Mouse (Mus musculus): ENCODE measurements around the gene Ms4a18.
"Not testable (repeated sequence)": the region's sequence is repeated elsewhere in the genome, so short reads cannot be mapped to it uniquely, and the experiment has no call there.

The Ms4a18 gene

GRCm38 (mm10) chr19:11017891-11018290 lies at the start of gene Ms4a18:
Gene Ms4a18, minus strand, starts transcription at chr19:11018031.
- DNase-seq = no peak

GRCm38 (mm10) chr19:11065202-11065875 lies 47.5 kb upstream of the Ms4a18 start:
- DNase-seq = no peak

- no peak for DNase-seq
These were observed 43.1 kb upstream of the Ms4a18 start for GRCm38 (mm10) chr19:11060900-11061299.

DNA sequence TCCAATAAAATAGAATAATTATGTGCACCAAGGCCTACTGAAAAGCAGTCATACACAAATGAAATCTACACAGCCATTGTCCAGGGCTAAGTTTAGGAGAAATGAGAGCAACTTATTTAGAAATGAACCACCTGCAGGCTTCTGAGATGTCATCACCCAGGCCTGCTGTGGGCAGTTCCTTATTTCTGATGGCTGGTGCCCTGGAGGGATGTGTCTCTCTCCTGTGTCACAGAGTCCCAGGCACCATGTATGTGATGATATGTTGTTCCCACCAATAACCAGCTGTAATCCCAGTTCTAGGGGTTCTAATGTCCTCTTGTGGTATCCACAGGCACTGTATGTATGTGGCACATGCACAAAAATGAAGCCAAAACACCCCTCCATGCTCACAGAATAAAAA lies 42.1 kb upstream of the Ms4a18 start:
- no peak for DNase-seq

DNA sequence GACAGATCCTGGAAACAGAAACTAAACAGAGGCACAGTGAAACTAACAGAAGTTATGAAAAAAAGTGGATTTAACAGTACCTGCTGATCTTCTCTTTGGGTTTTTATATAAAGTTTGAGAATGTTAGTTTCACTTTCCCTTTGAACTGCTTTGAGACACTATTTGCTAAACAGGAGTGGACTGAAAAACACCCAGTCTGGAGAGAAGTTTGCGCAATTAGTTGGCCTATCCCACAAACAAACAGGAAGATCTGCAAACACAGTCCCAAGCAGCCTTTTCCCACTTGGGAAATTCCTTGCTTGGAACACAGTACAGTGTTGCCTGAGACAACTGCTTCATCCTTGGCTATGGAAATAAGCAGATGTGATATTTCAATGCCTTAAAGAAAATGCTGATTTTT lies 37.9 kb upstream of the Ms4a18 start:
- not testable (repeated sequence) for DNase-seq

DNA sequence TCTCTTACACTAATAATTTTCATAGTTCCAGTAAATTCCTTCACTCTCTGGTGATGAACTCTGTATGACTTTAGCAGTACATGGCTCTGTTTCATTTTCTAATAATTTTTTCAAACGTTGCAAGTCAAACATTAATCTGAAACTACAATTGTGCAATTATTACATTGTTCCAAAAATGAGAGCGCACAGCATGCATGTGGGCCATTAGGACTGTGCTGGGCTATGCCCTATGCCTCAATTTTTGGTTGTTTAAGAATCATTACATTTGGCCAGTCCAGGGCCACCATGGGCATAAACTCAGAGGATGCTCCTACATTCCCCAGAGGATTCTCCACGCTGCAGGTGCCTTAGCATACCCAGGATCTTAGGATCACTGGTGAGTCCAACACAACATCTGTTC lies 35.4 kb upstream of the Ms4a18 start:
- no peak for DNase-seq

DNA sequence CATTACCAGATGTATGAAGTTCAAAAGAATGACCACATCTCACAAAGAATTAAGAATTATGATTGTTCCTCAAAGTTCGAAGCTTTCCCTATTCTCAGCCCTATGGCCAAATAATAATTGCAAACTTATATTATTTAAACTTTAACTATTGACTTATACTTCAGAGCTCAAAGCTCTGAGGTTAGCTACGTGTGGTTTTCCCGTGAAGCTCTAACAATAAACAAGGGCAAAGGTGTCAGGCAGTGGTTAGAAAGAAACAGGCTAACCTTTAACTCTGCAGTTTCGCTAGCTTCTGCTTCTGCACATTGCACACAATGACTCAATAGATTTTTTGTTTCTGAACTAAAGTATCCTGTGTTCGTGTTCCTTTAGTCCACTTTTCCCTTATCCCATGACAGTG lies 35.0 kb upstream of the Ms4a18 start:
- no peak for DNase-seq

DNA sequence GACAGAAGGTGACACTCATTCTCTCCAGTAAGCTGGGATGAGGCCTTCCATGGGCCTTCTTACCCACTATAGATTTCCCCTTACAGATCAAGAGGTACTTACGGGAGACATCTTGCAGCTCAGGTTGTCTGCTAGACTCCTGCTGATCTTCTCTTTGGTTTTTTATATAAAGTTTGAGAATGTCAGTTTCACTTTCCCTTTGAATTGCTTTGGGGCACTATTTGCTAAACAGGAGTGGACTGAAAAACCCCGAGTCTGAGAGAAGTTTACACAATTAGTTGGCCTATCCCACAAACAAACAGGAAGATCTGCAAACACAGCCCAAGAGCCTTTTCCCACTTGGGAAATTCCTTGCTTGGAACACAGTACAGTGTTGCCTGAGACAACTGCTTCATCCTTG lies 32.5 kb upstream of the Ms4a18 start:
- DNase-seq = no peak

- DNase-seq = no peak
These were observed 31.6 kb upstream of the Ms4a18 start for GRCm38 (mm10) chr19:11049426-11049825.

- no peak for DNase-seq
These were observed 30.7 kb upstream of the Ms4a18 start for GRCm38 (mm10) chr19:11048503-11048902.

GRCm38 (mm10) chr19:11048009-11048408 lies 30.2 kb upstream of the Ms4a18 start:
- DNase-seq = peak; percentile 25

DNA sequence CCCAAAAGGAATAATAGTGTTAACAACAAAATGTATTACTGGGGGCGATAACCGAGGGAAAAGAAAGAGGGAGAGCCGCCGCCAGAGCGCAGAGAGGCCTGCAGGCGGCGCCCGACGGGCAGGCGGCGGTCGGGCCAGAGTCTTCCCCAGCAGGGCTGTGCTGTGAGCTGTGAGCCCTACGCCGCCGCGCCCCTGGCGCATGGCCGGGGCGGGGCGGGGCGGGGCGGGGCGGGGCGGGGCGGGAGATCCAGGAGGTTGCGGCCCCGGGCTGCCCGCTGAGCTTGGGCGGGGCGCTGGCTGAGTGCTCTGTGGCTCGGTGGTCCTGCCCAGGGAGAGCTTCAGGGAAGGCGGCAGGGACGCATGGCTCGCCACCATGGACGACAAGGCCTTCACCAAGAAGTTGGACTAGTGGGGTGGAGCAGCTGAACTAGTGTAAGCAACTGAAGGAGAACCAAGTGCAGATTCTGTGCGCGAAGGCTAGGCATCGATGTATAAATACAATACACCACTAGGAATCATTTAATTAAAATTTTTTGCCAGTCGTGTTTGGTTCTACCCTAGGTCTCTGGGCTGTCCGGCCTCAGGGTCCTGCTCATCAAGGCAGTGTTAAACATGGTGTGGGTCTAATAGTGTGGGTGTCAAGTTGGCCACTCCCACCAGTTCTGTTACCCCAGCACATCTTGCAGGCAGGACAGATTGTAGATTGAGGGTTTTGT lies 27.3 kb upstream of the Ms4a18 start:
- DNase-seq = peak; percentile 78

DNA sequence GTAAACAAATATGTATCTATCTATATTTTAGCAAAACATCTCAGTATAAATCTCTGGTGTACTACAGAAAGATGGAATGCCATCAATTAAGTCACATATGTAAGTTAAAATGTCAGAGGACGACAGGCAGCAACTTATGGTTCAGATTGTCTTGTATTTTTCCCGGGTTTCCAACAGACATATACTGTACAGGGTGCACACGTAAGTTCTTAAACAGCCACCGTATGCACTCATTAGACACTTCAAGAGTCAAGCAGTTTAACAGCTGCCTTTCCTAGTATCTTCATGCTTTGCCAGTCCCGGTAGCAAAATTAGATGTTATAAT lies 26.8 kb upstream of the Ms4a18 start:
- no peak for DNase-seq

GRCm38 (mm10) chr19:11037570-11037969 lies 19.7 kb upstream of the Ms4a18 start:
- no peak for DNase-seq

DNA sequence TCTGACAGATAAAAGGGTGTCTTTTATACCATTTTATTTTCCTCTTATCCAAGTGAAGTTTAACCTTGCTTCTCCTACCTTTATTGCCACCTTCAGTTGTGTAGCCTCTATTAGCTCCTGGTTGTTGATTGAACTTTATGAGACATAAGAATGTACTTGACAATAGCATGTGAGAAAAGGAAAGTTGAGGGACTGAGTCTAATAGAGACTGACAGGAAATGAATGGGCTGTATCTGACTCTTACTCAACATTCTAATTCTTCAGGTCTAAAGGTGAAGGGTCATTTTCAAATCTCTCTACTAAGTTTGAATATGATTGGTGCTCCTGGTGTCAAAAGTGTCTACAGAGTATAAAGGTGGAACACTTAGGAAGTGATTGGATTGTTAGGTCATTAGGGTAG lies 4.6 kb upstream of the Ms4a18 start:
- DNase-seq = no peak

DNA sequence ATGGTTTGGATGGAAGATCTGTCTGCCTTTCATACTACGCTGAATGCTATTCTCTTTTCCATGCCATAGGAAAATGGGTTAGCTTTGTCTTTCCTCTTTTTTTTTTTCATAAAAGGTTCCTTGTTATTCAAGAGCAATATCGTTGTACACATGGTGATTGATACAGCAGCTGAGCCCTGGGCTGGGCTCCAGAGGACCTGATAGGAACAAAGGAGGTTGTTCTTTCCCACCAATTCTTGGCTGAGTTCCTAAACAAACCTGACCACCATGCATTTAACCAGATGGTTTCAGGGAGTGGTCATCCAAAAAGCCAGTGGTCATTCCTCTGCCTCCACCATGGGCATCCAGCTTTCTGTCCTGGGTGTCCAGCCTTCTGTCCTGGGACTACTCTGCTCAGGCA lies 580 bp downstream of the Ms4a18 start:
- no peak for DNase-seq

- no peak for DNase-seq
These were observed 1.8 kb downstream of the Ms4a18 start for GRCm38 (mm10) chr19:11015998-11016397.

GRCm38 (mm10) chr19:11015468-11015867 lies 2.4 kb downstream of the Ms4a18 start:
- no peak for DNase-seq

DNA sequence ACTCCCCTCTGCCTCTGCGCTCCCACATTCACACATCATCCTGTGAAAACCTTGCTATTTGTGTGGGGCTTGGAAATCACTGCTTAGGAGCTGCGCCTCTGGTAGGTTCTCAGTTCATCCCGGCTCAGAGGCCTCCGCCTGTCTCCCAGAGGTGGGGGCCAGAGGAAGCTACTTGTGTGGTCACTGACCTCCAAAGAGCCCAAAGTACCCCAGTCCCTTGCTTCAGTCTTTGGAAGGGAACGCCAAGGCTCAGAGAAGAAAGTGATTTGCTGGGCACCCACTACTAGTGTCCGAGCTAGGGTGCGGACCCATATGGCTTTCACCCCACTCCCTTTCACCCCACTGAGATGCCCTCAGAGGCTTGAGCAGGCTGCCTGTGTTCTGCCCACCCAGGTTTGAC lies 24.7 kb downstream of the Ms4a18 start, which contains the start of gene Ms4a15:
TSS of gene Ms4a15 (minus strand) at position 101 of the 400 bp plus-strand sequence.
- no peak for DNase-seq

- DNase-seq = no peak
These were observed 25.9 kb downstream of the Ms4a18 start for GRCm38 (mm10) chr19:10991911-10992310.

DNA sequence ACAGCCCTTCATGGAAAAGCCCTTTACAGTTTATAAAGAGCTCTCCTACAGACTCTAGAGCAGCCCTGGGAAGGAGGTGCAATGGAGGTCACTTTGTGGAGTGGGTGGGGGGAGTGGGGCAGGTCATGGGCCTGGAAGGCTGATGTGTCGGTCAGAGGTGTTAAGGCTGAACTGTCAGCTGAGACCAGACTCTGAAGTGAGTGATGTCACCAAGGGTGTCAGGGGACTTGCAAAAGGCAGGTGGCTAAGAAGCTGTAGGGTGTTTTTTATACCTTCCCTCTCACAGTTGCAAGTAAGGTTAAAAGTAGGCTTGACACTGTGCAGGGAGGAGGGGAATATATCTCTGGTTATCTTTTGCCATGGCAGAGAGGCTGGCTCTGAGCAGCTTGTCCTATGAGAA lies 27.1 kb downstream of the Ms4a18 start:
- DNase-seq = no peak

- no peak for DNase-seq
These were observed 29.3 kb downstream of the Ms4a18 start for GRCm38 (mm10) chr19:10988563-10988962.

DNA sequence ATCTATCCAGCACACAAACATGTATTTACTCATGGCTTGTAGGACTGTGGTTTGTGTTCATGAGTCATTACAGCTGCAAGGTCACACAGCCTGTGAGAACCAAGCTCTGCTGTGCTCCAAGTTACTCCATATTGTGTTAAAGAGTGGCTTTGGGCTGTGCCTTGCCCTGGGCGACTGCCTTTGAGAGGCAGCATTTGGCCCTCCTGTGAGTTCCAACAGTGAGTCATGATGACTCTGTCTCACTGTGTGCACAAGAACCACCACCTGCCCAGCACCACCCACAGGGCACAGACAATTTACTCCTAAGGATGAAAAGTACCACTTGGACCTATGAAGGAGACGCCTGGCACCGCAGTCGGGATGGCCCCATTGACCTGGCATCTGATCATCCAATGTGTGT lies 31.9 kb downstream of the Ms4a18 start:
- DNase-seq = no peak

DNA sequence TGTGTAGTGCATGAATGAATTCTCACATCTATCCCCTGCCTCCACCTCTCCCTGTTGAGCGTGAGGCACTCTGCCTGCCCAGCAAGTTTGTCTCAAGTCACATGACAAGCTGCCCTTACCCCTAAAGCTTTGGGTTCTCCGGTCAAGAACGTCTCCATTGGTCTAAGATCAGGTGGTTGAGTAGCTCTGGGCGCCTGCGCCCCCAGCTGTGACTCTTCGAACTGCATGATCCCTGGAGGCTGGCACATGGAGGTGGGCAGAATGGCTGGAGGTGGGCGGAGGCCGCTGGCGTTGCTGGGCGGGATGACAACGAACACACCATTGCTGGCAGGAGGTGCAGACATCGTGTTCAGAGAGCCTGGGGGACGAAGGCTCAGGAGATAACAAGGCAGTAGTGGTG lies 33.3 kb downstream of the Ms4a18 start:
- no peak for DNase-seq

DNA sequence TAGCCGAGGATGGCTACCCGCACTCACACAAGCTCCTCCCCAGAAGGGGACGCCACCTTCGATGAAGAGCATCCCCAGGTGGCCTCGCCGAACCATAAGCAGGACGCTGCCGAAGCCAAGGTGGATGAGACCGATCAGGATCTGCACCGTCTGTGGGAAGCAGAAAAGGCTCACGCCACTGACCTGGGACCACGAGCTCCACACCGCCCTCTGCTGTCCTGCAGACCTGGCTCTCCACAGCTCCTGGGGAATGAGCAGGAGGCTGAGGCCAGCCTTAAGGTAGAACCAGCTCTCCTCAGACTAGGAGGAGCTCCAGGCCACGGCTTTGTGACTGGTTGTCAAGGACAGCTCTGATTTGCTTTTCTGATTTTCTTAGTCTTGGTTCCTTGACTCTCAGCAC lies 34.7 kb downstream of the Ms4a18 start:
- peak; percentile 35 for DNase-seq

Measured in thymus, postnatal 14 days (tissue).